Mouse (Mus musculus) midbrain, embryonic 16.5 days (tissue): ENCODE measurements around the gene Dolpp1. TPM values are rescaled to one million over a fixed set of nuclear protein-coding genes. Genes with fewer than 3 reads are reported as not detected.

ENCODE experiments used
- ATAC-seq: fragments of 200-750 bp; cut with Nextera tagmentation; 2 replicates; pipeline ENCODE4 v1.8.0; 2017; ENCODE audit warnings: moderate TSS enrichment
- H3K27ac ChIP-seq: fragments of 300-500 bp; sonication (generic); 2 replicates; pipeline ENCODE4 v1.5.1; 2014; ENCODE audit warnings: mild to moderate bottlenecking, low read length, mixed read lengths
- H3K27me3 ChIP-seq: fragments of 300-500 bp; sonication (generic); 2 replicates; pipeline ENCODE4 v1.6.1; 2014; ENCODE audit warnings: low read depth, low read length, mixed read lengths; ENCODE audit not compliant: control insufficient read depth, insufficient read depth
- H3K36me3 ChIP-seq: fragments of 300-500 bp; sonication (generic); 2 replicates; pipeline ENCODE4 v1.6.1; 2014; ENCODE audit warnings: mild to moderate bottlenecking, low read length, moderate library complexity, mixed read lengths; ENCODE audit not compliant: control insufficient read depth, insufficient read depth
- H3K4me1 ChIP-seq: fragments of 300-500 bp; sonication (generic); 2 replicates; pipeline ENCODE4 v1.6.1; 2014; ENCODE audit warnings: mild to moderate bottlenecking, low read length, mixed read lengths; ENCODE audit not compliant: control insufficient read depth, insufficient read depth
- H3K4me2 ChIP-seq: fragments of 300-500 bp; sonication (generic); 2 replicates; pipeline ENCODE4 v1.6.1; 2014; ENCODE audit warnings: mild to moderate bottlenecking, low read length, mixed read lengths
- H3K4me3 ChIP-seq: fragments of 300-500 bp; sonication (generic); 2 replicates; pipeline ENCODE4 v1.5.1; 2014; ENCODE audit warnings: low read depth, mild to moderate bottlenecking, low read length, moderate library complexity, mixed read lengths
- H3K9ac ChIP-seq: fragments of 300-500 bp; sonication (generic); 2 replicates; pipeline ENCODE4 v1.6.1; 2014; ENCODE audit warnings: low read depth, low read length, mixed read lengths
- H3K9me3 ChIP-seq: fragments of 300-500 bp; sonication (generic); replicated peaks from 2 replicates; pipeline ENCODE4 v1.6.1; 2014; ENCODE audit warnings: mild to moderate bottlenecking, low read length, mixed read lengths; ENCODE audit not compliant: control insufficient read depth, poor library complexity, severe bottlenecking
- WGBS: fragments of 180-500 bp; shearing (Covaris S2); extraction: QIAGEN DNeasy Blood & Tissue Kit; methylation state at CpG from one replicate; pipeline ENCODE4 v1.1.7; 2014; 5-methylcytosine and 5-hydroxymethylcytosine counted together
- polyA plus RNA-seq: library from polyadenylated mRNA; unstranded; fragments of >200 nt; fragmentation: Nextera tagmentation; extraction: Ambion mirVana; gene quantifications from 2 replicates; pipeline ENCODE4 v1.2.1, GENCODE M21; 2015

Dolpp1 gene
- polyA plus RNA-seq, 1 experiment from 2014 or later, result 67.8 TPM

GRCm38 (mm10) chr2:30418259-30418658 lies 26.2 kb downstream of the Dolpp1 start:
- Histone ChIP-seq H3K4me1 (peaks cover 34% of the 10 kb centered on the region), H3K4me2 (peak overlapping the region; percentile 3; the same call in 1 of the 2 replicates), H3K27ac (no peak overlapping the region), H3K4me3 (no peak overlapping the region), H3K27me3 (no peaks in the 10 kb centered on the region), H3K36me3 (no peaks in the 10 kb centered on the region), H3K9ac (peak overlapping the region; percentile 26; the same call in 1 of the 2 replicates), H3K9me3 (no peaks in the 10 kb centered on the region)
- 79% methylated on average over 6 of the region's 6 CpGs for WGBS
- no peak for ATAC-seq

- no peaks in the 10 kb centered on the region for H3K36me3 ChIP-seq
- no peaks in the 10 kb centered on the region for H3K9me3 ChIP-seq
- 36% methylated on average over 10 of the region's 10 CpGs for WGBS
- H3K27ac ChIP-seq, result peak overlapping the region; percentile 28; the same call in 1 of the 2 replicates
- peaks cover 30% of the 10 kb centered on the region for H3K4me1 ChIP-seq
- no peaks in the 10 kb centered on the region for H3K27me3 ChIP-seq
- H3K9ac ChIP-seq, result peak overlapping the region; percentile 18
- H3K4me3 ChIP-seq, result no peak overlapping the region
- peak overlapping the region; percentile 3; the same call in 1 of the 2 replicates for H3K4me2 ChIP-seq
- ATAC-seq, result no peak
Observed at GRCm38 (mm10) chr2:30419112-30419511, 27.1 kb downstream of the Dolpp1 start.

DNA sequence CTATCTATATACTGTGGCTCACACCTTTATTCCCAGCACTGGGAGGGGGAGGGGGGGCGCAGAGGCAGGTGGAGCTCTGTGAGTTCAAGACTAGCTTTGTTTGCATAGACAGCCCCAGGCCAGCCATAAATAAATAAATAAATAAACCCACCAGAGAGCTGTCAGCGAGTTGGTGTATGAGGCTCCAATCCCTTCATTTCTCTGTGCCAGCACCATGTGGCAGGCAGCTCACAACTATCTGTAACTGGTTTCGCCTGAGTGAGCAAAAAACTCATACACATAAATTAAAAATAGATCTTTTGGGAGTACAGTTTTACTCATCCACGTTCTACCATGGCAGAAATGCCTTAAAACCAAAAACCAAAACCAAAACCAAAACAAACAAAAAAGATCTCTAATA lies 29.4 kb downstream of the Dolpp1 start:
- H3K9ac ChIP-seq, result no peak overlapping the region
- no peak overlapping the region for H3K27ac ChIP-seq
- no peak overlapping the region for H3K4me2 ChIP-seq
- H3K4me3 ChIP-seq, result no peak overlapping the region
- peaks cover 22% of the 10 kb centered on the region for H3K4me1 ChIP-seq
- H3K9me3 ChIP-seq, result no peaks in the 10 kb centered on the region
- H3K27me3 ChIP-seq, result no peaks in the 10 kb centered on the region
- no peaks in the 10 kb centered on the region for H3K36me3 ChIP-seq
- WGBS, result 82% methylated on average over 4 of the region's 4 CpGs
- ATAC-seq, result no peak

- no peaks in the 10 kb centered on the region for H3K27me3 ChIP-seq
- H3K9ac ChIP-seq, result no peak overlapping the region
- no peak overlapping the region for H3K4me2 ChIP-seq
- no peak overlapping the region for H3K4me3 ChIP-seq
- ATAC-seq, result no peak
- H3K4me1 ChIP-seq, result no peaks in the 10 kb centered on the region
- no peaks in the 10 kb centered on the region for H3K9me3 ChIP-seq
- H3K27ac ChIP-seq, result no peak overlapping the region
- peaks cover 42% of the 10 kb centered on the region for H3K36me3 ChIP-seq
Observed at GRCm38 (mm10) chr2:30429156-30429555, 37.1 kb downstream of the Dolpp1 start.

DNA sequence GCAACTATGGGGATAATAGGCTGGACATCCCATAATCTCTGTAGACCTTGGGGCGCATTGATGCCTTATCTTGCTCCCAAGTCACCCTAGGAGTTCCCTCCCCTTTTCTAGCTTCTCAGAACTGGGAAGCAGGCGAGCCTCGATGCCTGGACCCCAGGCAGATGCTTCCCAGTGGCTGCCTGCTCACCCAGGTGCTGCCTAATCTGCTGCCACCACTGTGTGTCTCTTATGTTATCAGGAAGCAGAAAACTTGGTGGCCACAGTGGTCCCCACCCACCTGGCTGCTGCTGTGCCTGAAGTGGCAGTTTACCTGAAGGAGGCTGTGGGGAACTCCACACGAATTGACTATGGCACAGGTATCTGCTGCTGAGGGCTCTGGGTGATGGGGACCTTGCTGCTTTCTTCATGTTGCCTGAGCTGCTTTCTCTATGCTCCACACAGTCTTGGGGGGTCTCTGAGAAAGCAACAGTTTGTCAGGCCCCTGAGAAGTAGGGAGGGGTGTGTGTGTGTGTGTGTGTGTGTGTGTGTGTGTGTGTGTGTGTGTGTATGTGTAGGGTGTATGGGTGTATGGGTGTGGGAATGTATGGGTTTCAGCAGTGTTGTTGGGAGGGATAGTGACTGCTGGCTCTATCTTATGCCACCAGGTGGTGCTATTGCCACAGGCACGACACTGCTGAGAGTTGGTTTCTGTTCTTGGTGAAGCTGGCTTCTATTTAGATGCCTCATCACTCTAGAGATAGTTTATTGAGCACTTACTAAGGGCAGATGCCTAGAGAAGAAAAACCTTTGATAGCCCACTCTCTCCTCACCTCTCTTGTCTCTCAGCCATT lies 43.5 kb downstream of the Dolpp1 start:
- Histone ChIP-seq H3K27me3 (no peaks in the 10 kb centered on the region), H3K4me1 (peaks cover 2% of the 10 kb centered on the region), H3K4me2 (no peak overlapping the region), H3K9ac (no peak overlapping the region), H3K4me3 (no peak overlapping the region), H3K36me3 (peaks cover 44% of the 10 kb centered on the region), H3K9me3 (no peaks in the 10 kb centered on the region), H3K27ac (no peak overlapping the region)
- WGBS, result 56% methylated on average over 5 of the region's 5 CpGs
- ATAC-seq, result peak; percentile 84

DNA sequence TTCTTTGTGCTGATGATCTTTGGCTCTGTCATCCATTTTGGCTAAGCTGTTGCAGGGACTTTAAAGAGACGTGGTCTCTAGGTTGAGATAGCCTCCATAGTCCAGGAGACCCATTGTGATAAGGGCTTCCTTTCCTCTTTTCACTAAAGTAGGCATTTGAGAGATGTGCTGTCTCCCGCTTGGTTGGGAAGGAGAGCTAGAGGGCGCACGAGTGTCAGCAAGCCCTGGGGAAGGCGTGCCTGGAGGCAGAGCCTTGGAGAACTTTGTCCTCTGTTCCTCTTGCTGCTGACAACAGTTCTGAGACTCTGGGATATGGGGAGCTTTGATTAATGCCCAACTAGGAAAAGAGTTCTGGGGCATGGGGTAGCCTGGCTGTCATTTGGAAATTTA lies 44.1 kb downstream of the Dolpp1 start:
- Histone ChIP-seq H3K27me3 (no peaks in the 10 kb centered on the region), H3K9me3 (no peaks in the 10 kb centered on the region), H3K36me3 (peaks cover 41% of the 10 kb centered on the region), H3K9ac (no peak overlapping the region), H3K27ac (no peak overlapping the region), H3K4me2 (no peak overlapping the region), H3K4me1 (peaks cover 8% of the 10 kb centered on the region), H3K4me3 (no peak overlapping the region)
- 86% methylated on average over 5 of the region's 5 CpGs for whole genome bisulfite sequencing
- no peak for ATAC-seq

- H3K9ac ChIP-seq, result no peak overlapping the region
- H3K36me3 ChIP-seq, result peaks cover 35% of the 10 kb centered on the region
- no peak overlapping the region for H3K4me3 ChIP-seq
- H3K4me2 ChIP-seq, result no peak overlapping the region
- H3K4me1 ChIP-seq, result peaks cover 15% of the 10 kb centered on the region
- WGBS, result 82% methylated on average over 4 of the region's 4 CpGs
- H3K27me3 ChIP-seq, result no peaks in the 10 kb centered on the region
- no peak overlapping the region for H3K27ac ChIP-seq
- ATAC-seq, result no peak
- H3K9me3 ChIP-seq, result no peaks in the 10 kb centered on the region
Observed at GRCm38 (mm10) chr2:30436809-30437208, 44.8 kb downstream of the Dolpp1 start.

- Histone ChIP-seq H3K4me2 (no peak overlapping the region), H3K4me1 (peaks cover 24% of the 10 kb centered on the region), H3K4me3 (no peak overlapping the region), H3K9ac (no peak overlapping the region), H3K36me3 (peaks cover 30% of the 10 kb centered on the region), H3K9me3 (no peaks in the 10 kb centered on the region), H3K27me3 (no peaks in the 10 kb centered on the region), H3K27ac (no peak overlapping the region)
- WGBS, result 95% methylated on average over 4 of the region's 4 CpGs
- no peak for ATAC-seq
Observed at GRCm38 (mm10) chr2:30437791-30438190, 45.7 kb downstream of the Dolpp1 start.

DNA sequence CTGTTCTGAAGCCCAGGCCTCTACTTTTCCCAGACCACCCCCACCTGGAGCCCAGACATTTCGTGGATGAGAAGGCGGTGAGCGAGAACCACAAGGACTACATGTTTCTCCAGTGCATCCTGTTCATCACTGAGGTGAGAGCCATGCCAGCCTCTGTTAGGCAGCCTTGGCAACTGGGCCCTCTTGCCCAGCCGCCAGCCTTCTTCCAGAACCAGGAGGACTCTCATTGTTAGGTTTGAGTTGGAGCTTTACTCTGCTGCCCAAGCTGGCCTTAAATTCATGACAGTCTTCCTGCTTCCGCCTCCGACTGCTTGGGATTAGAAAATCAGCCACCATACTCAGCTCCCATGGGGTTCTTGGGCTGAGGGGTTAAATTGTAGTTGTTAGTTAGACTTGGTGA lies 47.6 kb downstream of the Dolpp1 start:
- Histone ChIP-seq H3K27me3 (no peaks in the 10 kb centered on the region), H3K9ac (no peak overlapping the region), H3K36me3 (peaks cover 22% of the 10 kb centered on the region), H3K4me1 (peaks cover 31% of the 10 kb centered on the region), H3K9me3 (no peaks in the 10 kb centered on the region), H3K4me2 (no peak overlapping the region), H3K4me3 (no peak overlapping the region), H3K27ac (0 out of 2 replicates have a peak overlapping the region, but pooled peaks have one; percentile 91)
- WGBS, result 92% methylated on average over 6 of the region's 6 CpGs
- no peak for ATAC-seq
